In the genomic region with DNA sequence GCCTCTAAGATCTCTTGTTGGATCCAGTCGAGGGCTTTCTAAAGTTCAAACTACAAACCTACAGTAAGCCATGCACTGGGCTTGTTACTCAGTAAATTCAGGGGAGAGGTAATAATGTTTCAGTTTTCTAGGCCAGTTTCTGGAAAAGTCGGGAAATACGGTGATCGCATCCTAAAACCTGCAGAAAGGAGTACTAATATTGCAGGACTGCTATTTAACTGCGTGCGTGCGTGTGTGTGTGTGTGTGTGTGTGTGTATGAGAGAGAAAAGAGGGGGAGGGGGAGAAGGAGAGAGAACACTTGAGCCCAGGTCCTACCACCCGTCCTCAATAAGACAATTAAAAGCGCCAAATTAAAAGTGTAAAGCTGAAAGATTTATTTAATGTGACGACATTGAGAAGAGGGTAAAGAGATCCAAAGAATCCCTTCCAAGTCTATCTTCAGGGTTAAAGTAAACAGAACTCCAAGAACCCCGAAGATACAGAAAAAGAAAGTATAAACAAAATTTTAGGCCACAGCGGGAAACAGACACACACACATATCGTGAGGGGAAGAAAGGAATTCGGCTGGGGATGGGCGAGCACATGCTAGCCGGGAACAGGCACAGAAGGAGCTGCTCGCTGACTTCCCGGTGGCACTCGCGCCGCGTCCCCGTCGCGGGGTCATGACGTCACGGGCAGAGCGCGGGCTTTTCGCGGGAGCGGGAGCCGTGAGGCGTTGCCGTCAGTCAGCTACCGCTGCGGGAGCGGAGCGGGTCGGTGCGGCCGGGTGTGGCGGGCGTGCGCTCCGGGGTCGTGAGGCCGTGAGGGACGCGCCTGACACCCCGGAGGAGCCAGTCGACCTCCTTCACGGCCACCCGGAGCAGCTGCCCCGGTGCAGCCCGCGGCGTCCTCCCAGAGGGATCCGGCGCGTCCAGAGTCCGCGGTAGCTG, we compare ENCODE assay signal across 1 mouse cellular context.
TF ChIP-seq lines count a peak whose summit lies in the region.

A gene (plus strand): TSS at position 694 of the 930 bp plus-strand sequence.

TF ChIP-seq in MEL, 35 proteins besides CTCF, POLR2A, EP300 and RAD21 (continued from another document):
- TF ChIP-seq USF2 (IDR thresholded peaks at IDR 0.05; ENCODE audit: borderline replicate concordance in 1 of 2, insufficient read depth in 1 of 2, low read depth in 1 of 2, low read length in 2 of 2) = no peak
- peak; percentile 95 for TF ChIP-seq SIN3A (IDR thresholded peaks at IDR 0.05; ENCODE audit: low read length)
- no peak for TF ChIP-seq ZC3H11A (IDR thresholded peaks at IDR 0.05; ENCODE audit: low read depth, low read length)
- TF ChIP-seq TBP (IDR thresholded peaks at IDR 0.05; ENCODE audit: low read depth, low read length) = peak; percentile 93
- TF ChIP-seq JUND (IDR thresholded peaks at IDR 0.05; ENCODE audit: low read depth, low read length) = no peak
- TF ChIP-seq ZKSCAN1 (IDR thresholded peaks at IDR 0.05; ENCODE audit: low read depth, low read length) = no peak
- TF ChIP-seq MYC (IDR thresholded peaks at IDR 0.05; ENCODE audit: low read depth, low read length) = peak; percentile 99
- peak; percentile 96 for TF ChIP-seq POLR2AphosphoS2 (IDR thresholded peaks at IDR 0.05; ENCODE audit: low read length)
- TF ChIP-seq CHD1 (IDR thresholded peaks at IDR 0.05; ENCODE audit: low read depth, low read length) = no peak
- TF ChIP-seq BHLHE40 (IDR thresholded peaks at IDR 0.05; ENCODE audit: borderline replicate concordance, low read depth, low read length) = no peak
- TF ChIP-seq ZNF384 (IDR thresholded peaks at IDR 0.05; ENCODE audit: low read depth, low read length) = no peak
- TF ChIP-seq RCOR1 (IDR thresholded peaks at IDR 0.05; ENCODE audit: low read depth, low read length) = no peak
- peak; percentile 99 for TF ChIP-seq MXI1 (IDR thresholded peaks at IDR 0.05; ENCODE audit: low read depth, low read length)
- TF ChIP-seq MYB (IDR thresholded peaks at IDR 0.05; ENCODE audit: low read depth, low read length) = no peak
- peak; percentile 89; the same call in 1 of the 2 replicates for TF ChIP-seq POLR2AphosphoS5 (IDR thresholded peaks at IDR 0.05; ENCODE audit: borderline replicate concordance, low read depth, low read length)
